Mouse (Mus musculus) left cerebral cortex, postnatal 10 days (tissue): Measurements from ENCODE around the gene Rab11fip4. TPM values are rescaled to one million over a fixed set of nuclear protein-coding genes. Genes with fewer than 3 reads are reported as not detected.

Experiments
- DNase-seq, 2 experiments: peaks; one replicate each; pipeline ENCODE4 v3.0.0; 2021 to 2022; ENCODE audit warnings: low spot score in 2 of 2, mixed read lengths in 1 of 2; ENCODE audit errors: extremely low spot score in 1 of 2
- intact Hi-C: fragments of 180-260 bp; cut with DNase I; formaldehyde crosslinking; loops from one replicate; pipeline ENCODE4 v1.15.1; 2025
- total RNA-seq, 2 experiments: library from RNA; stranded (reverse); gene quantifications; 2 replicates each; pipeline ENCODE4 v1.2.3; 2021

Gene Rab11fip4
- total RNA-seq, 2 experiments from 2014 or later, result 173 to 174 TPM

- intact Hi-C loops, result no loop called here
- DNase-seq, result peak in 1 of 2 experiments; percentile 40
Observed at GRCm38 (mm10) chr11:79646467-79647070, 55.6 kb downstream of the Rab11fip4 start.

GRCm38 (mm10) chr11:79647071-79647501, 56.1 kb downstream of the Rab11fip4 start:
- DNase-seq, result peak; percentile 61 to 71

GRCm38 (mm10) chr11:79650359-79650835, 59.4 kb downstream of the Rab11fip4 start:
- peak; percentile 50 to 61 for DNase-seq
- intact Hi-C loops, result no loop called here

More at GRCm38 (mm10) chr11:79647071-79647501, 56.1 kb downstream of the Rab11fip4 start:
- intact Hi-C loops, result no loop called here

GRCm38 (mm10) chr11:79652257-79652656, 61.2 kb downstream of the Rab11fip4 start:
- DNase-seq, result no peak
- intact Hi-C loops, result no loop called here

- intact Hi-C loops, result no loop called here
- no peak for DNase-seq
Observed at GRCm38 (mm10) chr11:79652921-79653575, 62.0 kb downstream of the Rab11fip4 start.

- intact Hi-C loops, result no loop called here
- DNase-seq, result no peak
Observed at GRCm38 (mm10) chr11:79654407-79654831, 63.4 kb downstream of the Rab11fip4 start.

GRCm38 (mm10) chr11:79655592-79655991, 64.6 kb downstream of the Rab11fip4 start:
- intact Hi-C loops, result no loop called here
- DNase-seq, result no peak

- intact Hi-C loops, result no loop called here
- DNase-seq, result no peak
Observed at GRCm38 (mm10) chr11:79656491-79656890, 65.5 kb downstream of the Rab11fip4 start.

GRCm38 (mm10) chr11:79657053-79657452, 66.0 kb downstream of the Rab11fip4 start:
- intact Hi-C loops, result no loop called here
- DNase-seq, result no peak

- intact Hi-C loops, result no loop called here
- no peak for DNase-seq
Observed at GRCm38 (mm10) chr11:79658205-79658825, 67.3 kb downstream of the Rab11fip4 start.

GRCm38 (mm10) chr11:79660361-79661205, 69.6 kb downstream of the Rab11fip4 start:
- intact Hi-C loops, result no loop called here
- DNase-seq, result peak in 1 of 2 experiments; percentile 89

GRCm38 (mm10) chr11:79661877-79662545, 71.0 kb downstream of the Rab11fip4 start:
- DNase-seq, result no peak
- intact Hi-C loops, result no loop called here

GRCm38 (mm10) chr11:79663158-79663557, 72.1 kb downstream of the Rab11fip4 start:
- no peak for DNase-seq
- intact Hi-C loops, result no loop called here

- no peak for DNase-seq
- intact Hi-C loops, result no loop called here
Observed at GRCm38 (mm10) chr11:79663570-79663969, 72.6 kb downstream of the Rab11fip4 start.

GRCm38 (mm10) chr11:79666544-79666943, 75.5 kb downstream of the Rab11fip4 start:
- intact Hi-C loops, result no loop called here
- no peak for DNase-seq

- intact Hi-C loops, result no loop called here
Observed at GRCm38 (mm10) chr11:79669210-79669609, 78.2 kb downstream of the Rab11fip4 start.

GRCm38 (mm10) chr11:79669947-79670346, 78.9 kb downstream of the Rab11fip4 start:
- no peak for DNase-seq
- intact Hi-C loops, result no loop called here

More at GRCm38 (mm10) chr11:79669210-79669609, 78.2 kb downstream of the Rab11fip4 start:
- no peak for DNase-seq

GRCm38 (mm10) chr11:79670411-79670945, 79.5 kb downstream of the Rab11fip4 start:
- intact Hi-C loops, result no loop called here
- no peak for DNase-seq
